Mouse (Mus musculus): Measurements from ENCODE around the gene Atxn1.

DNA sequence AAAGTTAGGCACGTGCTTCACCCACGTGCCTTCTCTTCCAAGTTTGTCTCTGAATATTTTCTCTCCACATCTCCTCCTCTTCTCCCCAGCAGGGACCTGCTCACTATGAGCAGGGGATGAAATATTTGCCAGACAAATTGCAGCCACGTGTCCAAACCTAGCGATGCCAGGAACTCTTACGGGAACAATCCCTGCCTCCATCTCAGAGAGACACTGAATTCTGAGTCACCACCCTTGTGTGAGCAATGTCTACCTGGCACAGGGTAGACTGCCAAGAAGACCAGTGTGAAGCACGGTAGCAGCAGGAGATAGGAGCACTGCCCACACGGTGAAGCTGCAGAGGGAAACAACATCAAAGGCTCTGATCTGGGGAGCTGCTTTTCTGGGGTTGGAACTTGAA is 394.9 kb downstream of the Atxn1 start:
- TF ChIP-seq CTCF (IDR thresholded peaks at IDR 0.05) (no peak), EP300 (IDR thresholded peaks at IDR 0.05) (no peak)

Data from lung, postnatal 0 days (tissue).